Mouse (Mus musculus): Measurements from ENCODE around the gene Aars2.

DNA sequence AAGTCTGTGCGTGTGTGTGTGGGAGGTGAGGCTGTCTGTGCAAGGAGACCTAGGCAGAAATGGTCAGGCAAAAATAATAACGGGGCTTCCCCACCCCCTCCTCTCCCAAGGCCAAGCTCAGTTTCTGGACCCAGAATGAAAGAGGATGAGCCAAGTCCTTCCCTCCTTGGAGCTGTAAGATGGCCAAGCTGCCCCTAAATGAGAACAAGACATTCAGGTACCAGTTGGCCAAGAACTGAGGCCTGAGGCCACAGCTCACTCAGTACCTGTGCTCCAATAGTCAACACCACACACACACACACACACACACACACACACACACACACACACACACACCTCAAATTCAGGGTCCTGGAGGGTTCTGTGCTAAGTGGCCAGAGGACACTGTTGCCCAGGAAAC, 36.1 kb downstream of the Aars2 start:
- TF ChIP-seq CTCF (IDR thresholded peaks at IDR 0.05; ENCODE audit: low read depth) = no peak
- no peak for TF ChIP-seq EP300 (IDR thresholded peaks at IDR 0.05; ENCODE audit: low read depth)
